Mouse (Mus musculus): ENCODE measurements around the gene Slc24a4.

DNA sequence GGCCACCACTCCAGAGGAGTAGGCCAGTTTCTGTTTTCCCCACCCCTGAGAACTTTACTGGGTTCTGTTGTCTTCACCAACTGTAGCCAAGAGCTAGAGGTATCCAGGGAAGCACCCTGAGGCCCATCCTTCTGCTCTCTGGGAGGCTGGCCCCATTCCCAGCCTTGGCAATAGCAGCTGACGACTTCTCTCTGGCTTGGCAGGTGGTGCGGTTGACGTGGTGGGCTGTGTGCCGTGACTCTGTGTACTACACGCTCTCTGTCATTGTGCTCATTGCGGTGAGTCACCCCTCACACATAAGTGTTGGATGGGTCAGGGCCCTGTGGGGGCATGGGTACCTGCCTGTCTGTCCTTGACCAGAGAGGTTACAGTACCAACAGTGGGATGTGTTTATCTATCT lies 94.9 kb downstream of the Slc24a4 start:
- TF ChIP-seq CTCF (IDR thresholded peaks at IDR 0.05; ENCODE audit: extremely low read depth, insufficient read depth, low read length) = no peak
- TF ChIP-seq POLR2A (IDR thresholded peaks at IDR 0.05; ENCODE audit: extremely low read depth, insufficient read depth, low read length) = no peak

All from cortical plate, adult 2 months (tissue).